Mouse (Mus musculus) intestine, postnatal 0 days (tissue): ENCODE measurements around the gene Ntm. TPM values are rescaled to one million over a fixed set of nuclear protein-coding genes. Genes with fewer than 3 reads are reported as not detected.

Source experiments
- ATAC-seq: fragments of 200-750 bp; cut with Nextera tagmentation; 2 replicates; pipeline ENCODE4 v1.8.0; 2017; ENCODE audit warnings: mild to moderate bottlenecking, moderate TSS enrichment, moderate library complexity
- H3K27ac ChIP-seq: fragments of 300-500 bp; sonication (generic); 2 replicates; pipeline ENCODE4 v1.5.1; 2014; ENCODE audit warnings: mild to moderate bottlenecking, low read depth, low read length, moderate library complexity
- H3K27me3 ChIP-seq: fragments of 300-500 bp; sonication (generic); replicated peaks from 2 replicates; pipeline ENCODE4 v1.6.1; 2014; ENCODE audit warnings: low read length, mixed read lengths; ENCODE audit not compliant: control insufficient read depth, insufficient read depth
- H3K36me3 ChIP-seq: fragments of 300-500 bp; sonication (generic); 2 replicates; pipeline ENCODE4 v1.6.1; 2014; ENCODE audit warnings: mild to moderate bottlenecking, moderate library complexity; ENCODE audit not compliant: control insufficient read depth, insufficient read depth
- H3K4me1 ChIP-seq: fragments of 300-500 bp; sonication (generic); replicated peaks from 2 replicates; pipeline ENCODE4 v1.6.1; 2014; ENCODE audit warnings: antibody characterized with exemption, low read length, mixed read lengths; ENCODE audit not compliant: control insufficient read depth, insufficient read depth
- H3K4me2 ChIP-seq: fragments of 300-500 bp; sonication (generic); replicated peaks from 2 replicates; pipeline ENCODE4 v1.6.1; 2014; ENCODE audit warnings: low read depth, mild to moderate bottlenecking, moderate library complexity
- H3K4me3 ChIP-seq: fragments of 300-500 bp; sonication (generic); 2 replicates; pipeline ENCODE4 v1.5.1; 2014; ENCODE audit warnings: low read depth, low read length
- H3K9ac ChIP-seq: fragments of 300-500 bp; sonication (generic); 2 replicates; pipeline ENCODE4 v1.6.1; 2014; ENCODE audit warnings: mild to moderate bottlenecking, low read depth, low read length
- H3K9me3 ChIP-seq: fragments of 300-500 bp; sonication (generic); 2 replicates; pipeline ENCODE4 v1.6.1; 2016; ENCODE audit warnings: mixed run types; ENCODE audit not compliant: control insufficient read depth
- CTCF ChIP-seq: sonication (generic); IDR thresholded peaks from 2 replicates; pipeline ENCODE4 v1.5.1; 2016; ENCODE audit warnings: low read depth, mild to moderate bottlenecking, control low read depth, antibody characterized with exemption, moderate library complexity
- WGBS: fragments of 180-500 bp; shearing (Covaris S2); extraction: QIAGEN DNeasy Blood & Tissue Kit; methylation state at CpG from one replicate; pipeline ENCODE4 v1.1.7; 2014; 5-methylcytosine and 5-hydroxymethylcytosine counted together
- polyA plus RNA-seq: library from polyadenylated mRNA; unstranded; fragments of >200 nt; fragmentation: Nextera tagmentation; extraction: Ambion mirVana; gene quantifications from 2 replicates; pipeline ENCODE4 v1.2.1, GENCODE M21; 2015

Gene Ntm
- polyA plus RNA-seq, 1 experiment from 2014 or later: 1.1 TPM

GRCm38 (mm10) chr9:29848735-29849455, 114.0 kb downstream of the Ntm start:
- Histone ChIP-seq H3K4me1 (no peaks in the 10 kb centered on the region), H3K4me3 (no peak overlapping the region), H3K27me3 (no peaks in the 10 kb centered on the region), H3K36me3 (no peaks in the 10 kb centered on the region), H3K9me3 (no peaks in the 10 kb centered on the region), H3K9ac (no peak overlapping the region), H3K27ac (no peak overlapping the region), H3K4me2 (no peak overlapping the region)
- 51% methylated on average over 8 of the region's 8 CpGs for WGBS
- no peak for ATAC-seq
- no peak for TF ChIP-seq CTCF

- Histone ChIP-seq H3K27me3 (no peaks in the 10 kb centered on the region), H3K4me2 (no peak overlapping the region), H3K4me3 (no peak overlapping the region), H3K4me1 (no peaks in the 10 kb centered on the region), H3K36me3 (no peaks in the 10 kb centered on the region), H3K27ac (no peak overlapping the region), H3K9ac (no peak overlapping the region), H3K9me3 (no peaks in the 10 kb centered on the region)
- WGBS: 84% methylated on average over 6 of the region's 6 CpGs
- no peak for ATAC-seq
- TF ChIP-seq CTCF: no peak
Measured at GRCm38 (mm10) chr9:29837344-29837743, 125.6 kb downstream of the Ntm start.

- H3K4me2 ChIP-seq: no peak overlapping the region
- no peaks in the 10 kb centered on the region for H3K9me3 ChIP-seq
- no peak for ATAC-seq
- H3K27me3 ChIP-seq: no peaks in the 10 kb centered on the region
- no peak overlapping the region for H3K4me3 ChIP-seq
- no peak overlapping the region for H3K9ac ChIP-seq
- 77% methylated on average over 5 of the region's 5 CpGs for WGBS
- no peaks in the 10 kb centered on the region for H3K4me1 ChIP-seq
- no peak for TF ChIP-seq CTCF
- H3K27ac ChIP-seq: no peak overlapping the region
- H3K36me3 ChIP-seq: no peaks in the 10 kb centered on the region
Measured at GRCm38 (mm10) chr9:29834911-29835310, 128.0 kb downstream of the Ntm start.

- Histone ChIP-seq H3K27ac (no peak overlapping the region), H3K9ac (no peak overlapping the region), H3K9me3 (no peaks in the 10 kb centered on the region), H3K27me3 (no peaks in the 10 kb centered on the region), H3K4me1 (no peaks in the 10 kb centered on the region), H3K36me3 (no peaks in the 10 kb centered on the region), H3K4me3 (no peak overlapping the region), H3K4me2 (no peak overlapping the region)
- TF ChIP-seq CTCF: no peak
- ATAC-seq: no peak
- WGBS: 64% methylated on average over 2 of the region's 2 CpGs
Measured at GRCm38 (mm10) chr9:29833781-29834180, 129.2 kb downstream of the Ntm start.

- Histone ChIP-seq H3K9ac (no peak overlapping the region), H3K27ac (no peak overlapping the region), H3K4me3 (no peak overlapping the region), H3K27me3 (no peaks in the 10 kb centered on the region), H3K4me2 (no peak overlapping the region), H3K9me3 (no peaks in the 10 kb centered on the region), H3K36me3 (no peaks in the 10 kb centered on the region), H3K4me1 (no peaks in the 10 kb centered on the region)
- TF ChIP-seq CTCF: no peak
- no peak for ATAC-seq
- 37% methylated on average over 5 of the region's 5 CpGs for WGBS
Measured at GRCm38 (mm10) chr9:29827240-29827660, 135.7 kb downstream of the Ntm start.

GRCm38 (mm10) chr9:29825236-29825635, 137.7 kb downstream of the Ntm start:
- ATAC-seq: no peak
- no peaks in the 10 kb centered on the region for H3K36me3 ChIP-seq
- no peak overlapping the region for H3K4me2 ChIP-seq
- H3K27ac ChIP-seq: no peak overlapping the region
- H3K4me1 ChIP-seq: no peaks in the 10 kb centered on the region
- H3K9me3 ChIP-seq: no peaks in the 10 kb centered on the region
- no peak overlapping the region for H3K9ac ChIP-seq
- WGBS: 87% methylated on average over 5 of the region's 5 CpGs
- H3K4me3 ChIP-seq: no peak overlapping the region
- H3K27me3 ChIP-seq: no peaks in the 10 kb centered on the region
- no peak for TF ChIP-seq CTCF
